Mouse (Mus musculus): ENCODE results near the gene Ddx47. TPM values are rescaled to one million over a fixed set of nuclear protein-coding genes. Genes with fewer than 3 reads are reported as not detected.
A peak's percentile ranks its signal among the peaks of the same experiment; 100 is the strongest.

Gene Ddx47
- polyA plus RNA-seq, 1 experiment = 20.2 TPM

- Histone ChIP-seq H3K36me3 (ENCODE audit: control insufficient read depth, insufficient read depth, low read length) (no peaks in the 10 kb centered on the region), H3K27me3 (ENCODE audit: control insufficient read depth, insufficient read depth, low read length) (no peaks in the 10 kb centered on the region), H3K4me1 (ENCODE audit: control insufficient read depth, insufficient read depth, insufficient read length, low read length) (no peaks in the 10 kb centered on the region), H3K4me3 (ENCODE audit: low read depth, low read length) (no peak overlapping the region), H3K27ac (ENCODE audit: insufficient read depth, low read depth, low read length) (no peak overlapping the region)
- no peak for TF ChIP-seq POLR2A (IDR thresholded peaks at IDR 0.05; ENCODE audit: low read depth, low read length)
- TF ChIP-seq CTCF (IDR thresholded peaks at IDR 0.05; ENCODE audit: extremely low read depth, insufficient read length, insufficient replicate concordance, low read depth, low read length) = no peak
- WGBS = 84% methylated on average over 4 of the region's 4 CpGs
These were observed 9.4 kb upstream of the Ddx47 start for GRCm38 (mm10) chr6:135001991-135002390.

GRCm38 (mm10) chr6:135006372-135006771 is 5.0 kb upstream of the Ddx47 start:
- Histone ChIP-seq H3K4me1 (ENCODE audit: control insufficient read depth, insufficient read depth, insufficient read length, low read length) (no peaks in the 10 kb centered on the region), H3K27ac (ENCODE audit: insufficient read depth, low read depth, low read length) (no peak overlapping the region), H3K4me3 (ENCODE audit: low read depth, low read length) (no peak overlapping the region), H3K27me3 (ENCODE audit: control insufficient read depth, insufficient read depth, low read length) (no peaks in the 10 kb centered on the region), H3K36me3 (ENCODE audit: control insufficient read depth, insufficient read depth, low read length) (no peaks in the 10 kb centered on the region)
- WGBS = 89% methylated on average over 4 of the region's 4 CpGs
- TF ChIP-seq CTCF (IDR thresholded peaks at IDR 0.05; ENCODE audit: extremely low read depth, insufficient read length, insufficient replicate concordance, low read depth, low read length) (no peak), POLR2A (IDR thresholded peaks at IDR 0.05; ENCODE audit: low read depth, low read length) (no peak)

GRCm38 (mm10) chr6:135011734-135012116 is 313 bp downstream of the Ddx47 start:
- peaks cover 28% of the 10 kb centered on the region for H3K36me3 ChIP-seq (ENCODE audit: control insufficient read depth, insufficient read depth, low read length)
- TF ChIP-seq POLR2A (IDR thresholded peaks at IDR 0.05; ENCODE audit: low read depth, low read length) = no peak
- no peak for TF ChIP-seq CTCF (IDR thresholded peaks at IDR 0.05; ENCODE audit: extremely low read depth, insufficient read length, insufficient replicate concordance, low read depth, low read length)

GRCm38 (mm10) chr6:135017211-135017610 is 5.8 kb downstream of the Ddx47 start:
- TF ChIP-seq POLR2A (IDR thresholded peaks at IDR 0.05; ENCODE audit: low read depth, low read length) (no peak), CTCF (IDR thresholded peaks at IDR 0.05; ENCODE audit: extremely low read depth, insufficient read length, insufficient replicate concordance, low read depth, low read length) (no peak)
- no peak overlapping the region for H3K27ac ChIP-seq (ENCODE audit: insufficient read depth, low read depth, low read length)
- H3K4me3 ChIP-seq (ENCODE audit: low read depth, low read length) = no peak overlapping the region
- no peaks in the 10 kb centered on the region for H3K27me3 ChIP-seq (ENCODE audit: control insufficient read depth, insufficient read depth, low read length)
- H3K36me3 ChIP-seq (ENCODE audit: control insufficient read depth, insufficient read depth, low read length) = peaks cover 77% of the 10 kb centered on the region
- H3K4me1 ChIP-seq (ENCODE audit: control insufficient read depth, insufficient read depth, insufficient read length, low read length) = no peaks in the 10 kb centered on the region; the same call in 1 of the 2 replicates
- 77% methylated on average over 11 of the region's 11 CpGs for WGBS

More at GRCm38 (mm10) chr6:135011734-135012116, 313 bp downstream of the Ddx47 start:
- Histone ChIP-seq H3K27ac (ENCODE audit: insufficient read depth, low read depth, low read length) (no peak overlapping the region), H3K4me3 (ENCODE audit: low read depth, low read length) (peak overlapping the region; percentile 83), H3K27me3 (ENCODE audit: control insufficient read depth, insufficient read depth, low read length) (no peaks in the 10 kb centered on the region), H3K4me1 (ENCODE audit: control insufficient read depth, insufficient read depth, insufficient read length, low read length) (peaks cover 2% of the 10 kb centered on the region; the same call in 1 of the 2 replicates)
- WGBS = under 1% methylated on average over 14 of the region's 14 CpGs

GRCm38 (mm10) chr6:135019564-135019963 is 8.2 kb downstream of the Ddx47 start:
- Histone ChIP-seq H3K4me3 (ENCODE audit: low read depth, low read length) (no peak overlapping the region), H3K27me3 (ENCODE audit: control insufficient read depth, insufficient read depth, low read length) (no peaks in the 10 kb centered on the region), H3K36me3 (ENCODE audit: control insufficient read depth, insufficient read depth, low read length) (peaks cover 85% of the 10 kb centered on the region), H3K4me1 (ENCODE audit: control insufficient read depth, insufficient read depth, insufficient read length, low read length) (no peaks in the 10 kb centered on the region), H3K27ac (ENCODE audit: insufficient read depth, low read depth, low read length) (no peak overlapping the region)
- no peak for TF ChIP-seq CTCF (IDR thresholded peaks at IDR 0.05; ENCODE audit: extremely low read depth, insufficient read length, insufficient replicate concordance, low read depth, low read length)
- WGBS = 85% methylated on average over 10 of the region's 10 CpGs

- no peak overlapping the region for H3K4me3 ChIP-seq (ENCODE audit: low read depth, low read length)
- WGBS = 90% methylated on average over 3 of the region's 3 CpGs
- no peak overlapping the region for H3K27ac ChIP-seq (ENCODE audit: insufficient read depth, low read depth, low read length)
- no peaks in the 10 kb centered on the region for H3K27me3 ChIP-seq (ENCODE audit: control insufficient read depth, insufficient read depth, low read length)
- H3K4me1 ChIP-seq (ENCODE audit: control insufficient read depth, insufficient read depth, insufficient read length, low read length) = peaks cover 4% of the 10 kb centered on the region; the same call in 1 of the 2 replicates
- H3K36me3 ChIP-seq (ENCODE audit: control insufficient read depth, insufficient read depth, low read length) = peaks cover 67% of the 10 kb centered on the region
- TF ChIP-seq CTCF (IDR thresholded peaks at IDR 0.05; ENCODE audit: extremely low read depth, insufficient read length, insufficient replicate concordance, low read depth, low read length) = no peak
- TF ChIP-seq POLR2A (IDR thresholded peaks at IDR 0.05; ENCODE audit: low read depth, low read length) = no peak
These were observed 10.2 kb downstream of the Ddx47 start for GRCm38 (mm10) chr6:135021633-135022032.

- H3K27ac ChIP-seq (ENCODE audit: insufficient read depth, low read depth, low read length) = no peak overlapping the region
- no peaks in the 10 kb centered on the region for H3K27me3 ChIP-seq (ENCODE audit: control insufficient read depth, insufficient read depth, low read length)
- H3K4me3 ChIP-seq (ENCODE audit: low read depth, low read length) = no peak overlapping the region
- TF ChIP-seq POLR2A (IDR thresholded peaks at IDR 0.05; ENCODE audit: low read depth, low read length) (no peak), CTCF (IDR thresholded peaks at IDR 0.05; ENCODE audit: extremely low read depth, insufficient read length, insufficient replicate concordance, low read depth, low read length) (no peak)
- WGBS = 67% methylated on average over 14 of the region's 14 CpGs
- H3K4me1 ChIP-seq (ENCODE audit: control insufficient read depth, insufficient read depth, insufficient read length, low read length) = peaks cover 11% of the 10 kb centered on the region; the same call in 1 of the 2 replicates
- H3K36me3 ChIP-seq (ENCODE audit: control insufficient read depth, insufficient read depth, low read length) = peaks cover 50% of the 10 kb centered on the region
These were observed 12.0 kb downstream of the Ddx47 start for GRCm38 (mm10) chr6:135023379-135023778.

Data from small intestine, adult 2 months (tissue).